Mouse (Mus musculus) intestine, embryonic 15.5 days (tissue): ENCODE measurements around the gene Parvb. TPM values are rescaled to one million over a fixed set of nuclear protein-coding genes. Genes with fewer than 3 reads are reported as not detected.
A peak's percentile ranks its signal among the peaks of the same experiment; 100 is the strongest.
"Not testable (repeated sequence)": the region's sequence is repeated elsewhere in the genome, so short reads cannot be mapped to it uniquely, and the experiment has no call there.

ENCODE experiments used
- ATAC-seq: fragments of 200-750 bp; cut with Nextera tagmentation; 2 replicates; pipeline ENCODE4 v1.8.0; 2017; ENCODE audit warnings: moderate TSS enrichment, moderate library complexity
- H3K27ac ChIP-seq: fragments of 300-500 bp; sonication (generic); 2 replicates; pipeline ENCODE4 v1.5.1; 2015; ENCODE audit warnings: mild to moderate bottlenecking, inconsistent platforms
- H3K27me3 ChIP-seq: fragments of 300-500 bp; sonication (generic); replicated peaks from 2 replicates; pipeline ENCODE4 v1.6.1; 2015; ENCODE audit warnings: inconsistent platforms
- H3K36me3 ChIP-seq: fragments of 300-500 bp; sonication (generic); 2 replicates; pipeline ENCODE4 v1.6.1; 2015; ENCODE audit warnings: inconsistent platforms
- H3K4me1 ChIP-seq: fragments of 300-500 bp; sonication (generic); replicated peaks from 2 replicates; pipeline ENCODE4 v1.6.1; 2015; ENCODE audit warnings: inconsistent platforms
- H3K4me2 ChIP-seq: fragments of 300-500 bp; sonication (generic); replicated peaks from 2 replicates; pipeline ENCODE4 v1.6.1; 2015; ENCODE audit warnings: mild to moderate bottlenecking, inconsistent platforms
- H3K4me3 ChIP-seq: fragments of 300-500 bp; sonication (generic); replicated peaks from 2 replicates; pipeline ENCODE4 v1.5.1; 2015; ENCODE audit warnings: inconsistent platforms
- H3K9ac ChIP-seq: fragments of 300-500 bp; sonication (generic); 2 replicates; pipeline ENCODE4 v1.6.1; 2015; ENCODE audit warnings: inconsistent platforms
- H3K9me3 ChIP-seq: fragments of 300-500 bp; sonication (generic); 2 replicates; pipeline ENCODE4 v1.6.1; 2016; ENCODE audit warnings: inconsistent platforms
- WGBS: fragments of 180-500 bp; shearing (Covaris S2); methylation state at CpG from one replicate; pipeline ENCODE4 v1.1.7; 2015; 5-methylcytosine and 5-hydroxymethylcytosine counted together
- polyA plus RNA-seq: library from polyadenylated mRNA; unstranded; fragments of >200 nt; fragmentation: Nextera tagmentation; extraction: Ambion mirVana; gene quantifications from 2 replicates; pipeline ENCODE4 v1.2.1, GENCODE M21; 2015

The Parvb gene
- polyA plus RNA-seq, 1 experiment from 2014 or later = 3.9 TPM

DNA sequence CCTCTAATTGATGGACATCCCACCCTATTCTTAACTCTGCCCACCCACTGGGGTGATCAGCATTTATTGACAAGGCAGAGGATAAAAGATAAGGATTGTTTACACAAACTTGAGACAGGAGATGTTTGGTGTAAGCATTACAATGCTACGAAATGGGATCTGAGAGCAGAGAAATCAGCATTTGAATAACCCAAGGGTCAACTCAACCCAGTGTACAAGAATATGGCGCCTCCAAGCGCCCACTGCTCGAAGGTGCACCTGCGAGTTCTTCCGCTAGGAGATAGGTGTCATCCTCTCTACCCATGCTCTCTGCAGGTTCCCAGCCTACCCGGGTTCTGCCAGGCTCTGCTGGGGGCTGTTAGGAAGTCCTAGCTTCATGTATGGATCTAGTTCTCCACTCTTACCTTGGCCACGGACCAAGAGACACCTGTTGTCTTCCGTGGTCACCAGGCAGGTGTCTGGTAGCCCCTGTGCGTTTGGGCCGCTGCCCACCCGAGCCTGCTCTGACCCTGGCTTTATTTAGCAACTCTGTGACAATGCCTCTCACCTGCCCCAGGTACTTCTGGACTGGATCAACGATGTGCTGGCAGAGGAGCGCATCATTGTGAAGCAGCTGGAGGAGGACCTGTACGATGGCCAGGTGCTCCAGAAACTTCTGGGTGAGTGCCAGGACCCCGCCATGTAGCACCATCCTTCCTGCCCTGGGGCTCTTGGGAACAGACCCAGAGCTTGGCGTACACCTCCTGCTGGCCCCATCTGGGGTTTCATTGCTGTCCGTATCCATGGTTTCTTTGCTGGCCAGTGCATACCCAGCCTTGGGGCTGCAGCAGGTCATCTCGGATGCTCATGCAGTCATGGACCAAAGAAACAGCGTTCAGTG, 50.6 kb downstream of the Parvb start:
- Histone ChIP-seq H3K4me2 (no peak overlapping the region), H3K27ac (no peak overlapping the region), H3K9me3 (no peaks in the 10 kb centered on the region), H3K9ac (no peak overlapping the region), H3K36me3 (no peaks in the 10 kb centered on the region), H3K27me3 (no peaks in the 10 kb centered on the region), H3K4me1 (no peaks in the 10 kb centered on the region), H3K4me3 (no peak overlapping the region)
- ATAC-seq = no peak
- WGBS = 72% methylated on average over 20 of the region's 20 CpGs

DNA sequence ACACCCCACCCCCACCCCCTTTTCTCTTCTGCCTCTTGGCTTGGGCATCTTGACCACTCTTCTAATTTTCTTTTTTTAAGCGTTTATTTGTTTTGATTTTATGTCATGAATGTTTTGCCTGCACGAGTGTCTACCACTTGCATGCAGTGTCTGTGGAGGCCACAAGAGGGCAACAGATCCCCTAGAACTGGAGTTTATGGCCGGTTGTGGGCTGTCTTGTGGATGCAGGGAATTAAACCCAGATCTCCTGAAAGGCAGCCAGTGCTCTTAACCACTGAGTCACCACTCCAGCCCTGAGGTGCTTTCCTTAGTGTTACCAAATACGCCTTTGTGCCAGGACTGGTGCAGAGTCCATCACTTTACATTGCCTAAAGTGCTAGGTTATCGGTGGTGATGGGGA, 52.2 kb downstream of the Parvb start:
- ATAC-seq = no peak
- Histone ChIP-seq H3K4me2 (no peak overlapping the region), H3K27me3 (no peaks in the 10 kb centered on the region), H3K9me3 (no peaks in the 10 kb centered on the region), H3K4me1 (no peaks in the 10 kb centered on the region), H3K9ac (no peak overlapping the region), H3K4me3 (no peak overlapping the region), H3K36me3 (no peaks in the 10 kb centered on the region), H3K27ac (no peak overlapping the region)
- WGBS = 65% methylated on average over 5 of the region's 5 CpGs

GRCm38 (mm10) chr15:84285453-84285852, 53.6 kb downstream of the Parvb start:
- no peaks in the 10 kb centered on the region for H3K9me3 ChIP-seq
- WGBS = 79% methylated on average over 7 of the region's 7 CpGs
- H3K4me2 ChIP-seq = no peak overlapping the region
- no peak overlapping the region for H3K27ac ChIP-seq
- H3K4me1 ChIP-seq = no peaks in the 10 kb centered on the region
- no peak overlapping the region for H3K4me3 ChIP-seq
- no peak for ATAC-seq
- no peaks in the 10 kb centered on the region for H3K36me3 ChIP-seq
- no peaks in the 10 kb centered on the region for H3K27me3 ChIP-seq
- H3K9ac ChIP-seq = no peak overlapping the region

DNA sequence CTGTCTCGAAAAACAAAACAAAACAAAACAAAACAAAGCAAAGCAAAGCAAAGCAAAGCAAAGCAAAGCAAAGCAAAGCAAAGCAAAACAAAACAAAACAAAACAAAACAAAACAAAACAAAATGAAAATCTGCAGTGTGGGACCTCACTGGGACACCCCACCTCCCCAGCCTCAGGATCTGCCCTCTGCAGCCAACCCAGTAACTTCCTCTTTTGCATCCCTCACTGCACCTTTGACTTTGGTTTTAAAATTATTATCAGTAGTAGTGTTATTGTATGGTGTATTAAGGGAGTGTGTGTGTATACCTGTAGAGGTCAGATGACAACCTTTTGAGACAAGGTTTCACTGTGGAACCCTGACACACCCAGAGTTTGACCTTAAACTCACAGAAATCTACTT, 57.1 kb downstream of the Parvb start:
- H3K9me3 ChIP-seq, H3K9ac ChIP-seq, H3K4me1 ChIP-seq, H3K36me3 ChIP-seq, H3K27ac ChIP-seq, H3K4me3 ChIP-seq, ATAC-seq, H3K27me3 ChIP-seq, H3K4me2 ChIP-seq: not testable (repeated sequence)
- WGBS = 95% methylated on average over 1 of the region's 1 CpGs

GRCm38 (mm10) chr15:84291097-84291496, 59.3 kb downstream of the Parvb start:
- Histone ChIP-seq H3K27me3 (no peaks in the 10 kb centered on the region), H3K4me3 (no peak overlapping the region), H3K9ac (no peak overlapping the region), H3K4me1 (no peaks in the 10 kb centered on the region), H3K36me3 (no peaks in the 10 kb centered on the region), H3K9me3 (no peaks in the 10 kb centered on the region), H3K27ac (no peak overlapping the region), H3K4me2 (no peak overlapping the region)
- 88% methylated on average over 5 of the region's 5 CpGs for WGBS
- no peak for ATAC-seq

- 84% methylated on average over 12 of the region's 12 CpGs for WGBS
- ATAC-seq = no peak
These were observed 61.7 kb downstream of the Parvb start for GRCm38 (mm10) chr15:84293590-84293989.

DNA sequence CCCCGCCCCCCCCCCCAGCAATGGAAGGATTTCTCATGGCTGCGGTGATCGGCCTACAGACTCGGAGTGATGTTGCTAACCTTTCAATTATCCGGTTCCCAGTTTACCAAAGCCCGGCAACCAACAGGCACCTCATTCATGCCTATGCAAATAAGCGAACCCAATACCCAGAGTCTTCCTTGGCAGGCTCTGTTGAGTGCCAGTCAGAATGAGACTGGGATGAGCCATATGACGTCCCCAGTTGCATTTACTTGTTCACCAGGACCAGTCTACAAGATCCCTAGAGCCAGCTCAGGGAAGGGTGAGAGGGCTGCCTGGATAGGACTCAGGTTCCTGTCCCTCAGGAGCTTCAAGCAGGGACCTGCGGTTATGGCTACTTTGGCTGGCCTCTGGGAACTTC, 62.5 kb downstream of the Parvb start:
- H3K4me2 ChIP-seq = no peak overlapping the region
- no peaks in the 10 kb centered on the region for H3K9me3 ChIP-seq
- WGBS = 83% methylated on average over 9 of the region's 9 CpGs
- ATAC-seq = no peak
- H3K4me3 ChIP-seq = no peak overlapping the region
- H3K27me3 ChIP-seq = no peaks in the 10 kb centered on the region
- H3K36me3 ChIP-seq = no peaks in the 10 kb centered on the region
- peaks cover 9% of the 10 kb centered on the region; the same call in 1 of the 2 replicates for H3K4me1 ChIP-seq
- H3K9ac ChIP-seq = no peak overlapping the region
- no peak overlapping the region for H3K27ac ChIP-seq

More at GRCm38 (mm10) chr15:84293590-84293989, 61.7 kb downstream of the Parvb start:
- Histone ChIP-seq H3K4me3 (no peak overlapping the region), H3K9me3 (no peaks in the 10 kb centered on the region), H3K4me1 (peaks cover 3% of the 10 kb centered on the region; the same call in 1 of the 2 replicates), H3K27ac (no peak overlapping the region), H3K4me2 (no peak overlapping the region), H3K36me3 (no peaks in the 10 kb centered on the region), H3K27me3 (no peaks in the 10 kb centered on the region), H3K9ac (no peak overlapping the region)

- H3K9ac ChIP-seq = no peak overlapping the region
- WGBS = 69% methylated on average over 10 of the region's 10 CpGs
- ATAC-seq = no peak
- H3K27me3 ChIP-seq = no peaks in the 10 kb centered on the region
- H3K36me3 ChIP-seq = no peaks in the 10 kb centered on the region
- no peak overlapping the region for H3K4me3 ChIP-seq
- H3K4me1 ChIP-seq = peaks cover 16% of the 10 kb centered on the region
- H3K9me3 ChIP-seq = no peaks in the 10 kb centered on the region
- H3K27ac ChIP-seq = no peak overlapping the region
- H3K4me2 ChIP-seq = no peak overlapping the region
These were observed 63.4 kb downstream of the Parvb start for GRCm38 (mm10) chr15:84295225-84295624.

DNA sequence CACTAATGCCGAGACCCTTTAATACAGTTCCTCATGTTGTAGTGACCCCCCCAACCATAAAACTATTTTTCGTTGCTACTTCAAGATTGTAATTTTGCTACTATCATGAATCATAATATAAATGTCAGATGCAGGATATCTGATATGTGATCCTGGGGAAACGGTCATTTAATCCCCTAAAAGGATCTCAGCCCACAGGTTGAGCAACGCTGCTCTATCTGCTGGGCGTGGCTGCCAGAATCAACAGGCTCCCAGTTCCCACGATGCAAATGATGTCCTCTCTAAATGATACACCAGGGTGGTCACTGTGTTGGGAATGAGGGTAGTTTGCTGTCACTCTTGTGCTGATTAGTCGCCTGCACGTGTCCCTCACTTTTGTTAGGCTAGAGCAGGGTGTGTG, 65.6 kb downstream of the Parvb start:
- H3K9ac ChIP-seq = no peak overlapping the region
- no peaks in the 10 kb centered on the region for H3K9me3 ChIP-seq
- WGBS = 54% methylated on average over 8 of the region's 8 CpGs
- no peak overlapping the region for H3K4me3 ChIP-seq
- ATAC-seq = no peak
- H3K4me2 ChIP-seq = no peak overlapping the region
- no peak overlapping the region for H3K27ac ChIP-seq
- no peaks in the 10 kb centered on the region for H3K36me3 ChIP-seq
- no peaks in the 10 kb centered on the region for H3K27me3 ChIP-seq
- peaks cover 33% of the 10 kb centered on the region for H3K4me1 ChIP-seq

GRCm38 (mm10) chr15:84298804-84299370, 67.0 kb downstream of the Parvb start:
- no peak overlapping the region for H3K4me2 ChIP-seq
- H3K4me1 ChIP-seq = peaks cover 38% of the 10 kb centered on the region
- ATAC-seq = peak; percentile 61; the same call in 1 of the 2 replicates

GRCm38 (mm10) chr15:84299662-84300333, 68.0 kb downstream of the Parvb start:
- 49% methylated on average over 9 of the region's 9 CpGs for WGBS
- no peaks in the 10 kb centered on the region for H3K9me3 ChIP-seq
- no peaks in the 10 kb centered on the region for H3K36me3 ChIP-seq
- no peaks in the 10 kb centered on the region for H3K27me3 ChIP-seq
- ATAC-seq = no peak
- no peak overlapping the region for H3K9ac ChIP-seq
- peaks cover 38% of the 10 kb centered on the region for H3K4me1 ChIP-seq
- H3K4me2 ChIP-seq = no peak overlapping the region
- H3K27ac ChIP-seq = peak overlapping the region; percentile 22; the same call in 1 of the 2 replicates
- no peak overlapping the region for H3K4me3 ChIP-seq

More at GRCm38 (mm10) chr15:84298804-84299370, 67.0 kb downstream of the Parvb start:
- no peaks in the 10 kb centered on the region for H3K27me3 ChIP-seq
- no peak overlapping the region for H3K4me3 ChIP-seq
- H3K36me3 ChIP-seq = no peaks in the 10 kb centered on the region
- H3K27ac ChIP-seq = no peak overlapping the region
- H3K9ac ChIP-seq = no peak overlapping the region
- 41% methylated on average over 13 of the region's 13 CpGs for WGBS
- H3K9me3 ChIP-seq = no peaks in the 10 kb centered on the region

DNA sequence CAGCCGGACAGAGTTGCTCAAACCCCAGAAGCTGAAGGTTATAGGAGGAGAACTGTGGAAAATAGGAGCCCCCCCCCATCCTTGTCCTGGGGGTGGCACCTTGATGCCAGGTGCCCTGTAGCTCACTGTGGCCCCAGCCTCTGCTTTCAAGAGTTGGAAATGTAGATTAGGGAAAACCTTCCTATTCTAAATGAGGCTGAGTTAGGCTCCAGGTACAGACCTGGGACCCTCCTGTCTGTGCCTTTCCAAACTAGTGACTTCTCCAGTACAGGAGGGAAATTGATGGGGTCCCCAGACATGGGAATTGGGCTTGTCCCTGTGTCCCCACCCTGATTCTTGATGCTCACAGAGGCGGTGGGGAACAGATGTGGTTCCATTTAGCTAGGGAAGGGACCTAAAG, 68.7 kb downstream of the Parvb start:
- WGBS = 79% methylated on average over 2 of the region's 2 CpGs
- peaks cover 38% of the 10 kb centered on the region for H3K4me1 ChIP-seq
- no peaks in the 10 kb centered on the region for H3K36me3 ChIP-seq
- no peak overlapping the region for H3K4me2 ChIP-seq
- no peaks in the 10 kb centered on the region for H3K9me3 ChIP-seq
- H3K27me3 ChIP-seq = no peaks in the 10 kb centered on the region
- ATAC-seq = no peak
- H3K27ac ChIP-seq = no peak overlapping the region
- no peak overlapping the region for H3K4me3 ChIP-seq
- H3K9ac ChIP-seq = no peak overlapping the region
